ENCODE assay signal across 12 mouse cellular contexts in the genomic region with DNA sequence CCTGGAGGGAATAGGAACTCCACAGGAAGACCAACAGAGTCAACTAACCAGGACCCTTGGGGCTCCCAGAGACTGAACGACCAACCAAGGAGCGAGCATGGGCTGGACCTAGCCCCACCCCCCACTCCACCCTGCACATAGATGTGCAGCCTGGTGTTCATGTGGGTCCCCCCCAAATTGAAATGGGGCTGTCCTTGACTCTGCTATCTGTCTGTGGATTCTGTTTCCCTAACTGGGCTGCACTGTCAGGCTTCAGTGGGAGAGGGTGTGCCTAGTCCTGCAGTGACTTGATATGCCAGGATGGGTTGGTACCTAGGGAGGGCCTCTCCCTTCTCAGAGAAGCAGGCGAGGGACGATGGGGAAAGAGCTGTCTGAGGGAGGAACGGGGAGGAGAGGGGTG.
DNase-seq lines count a peak whose midpoint lies in the region; ATAC-seq and TF ChIP-seq lines count a peak whose summit lies in the region.
"Had no signal": no experiment of that assay in that cellular context is flagged by ENCODE, and none has a peak within 500 bp of the region (broad histone marks: within the 10 kb centered on the region; RNA-seq: fewer than 3 reads in every experiment).

No protein-coding gene starts in this region.

- peak overlapping the region; percentile 63 for H3K27ac ChIP-seq in gastrocnemius, adult 2 months
- H3K27ac ChIP-seq in lung, embryonic 16.5 days (ENCODE audit: low read length) = peak overlapping the region; percentile 80
- H3K27ac ChIP-seq in lung, postnatal 0 days (ENCODE audit: low read length) = no peak overlapping the region
- H3K27ac ChIP-seq in limb, embryonic 14.5 days (replicated peaks; ENCODE audit: low read depth, low read length) = 0 out of 2 replicates have a peak overlapping the region, but pooled peaks have one; percentile 1
- H3K27ac ChIP-seq: kidney, postnatal 0 days; midbrain, embryonic 15.5 days had no signal

- H3K9me3 ChIP-seq in lung, embryonic 16.5 days (ENCODE audit: control insufficient read depth, low read length) = no peaks in the 10 kb centered on the region
- H3K9me3 ChIP-seq in lung, postnatal 0 days (ENCODE audit: low read length) = no peaks in the 10 kb centered on the region
- H3K9me3 ChIP-seq in limb, embryonic 14.5 days (ENCODE audit: control insufficient read depth, low read length) = no peaks in the 10 kb centered on the region
- H3K9me3 ChIP-seq: midbrain, embryonic 15.5 days had no signal

- H3K9ac ChIP-seq in lung, embryonic 16.5 days (ENCODE audit: low read length) = no peak overlapping the region
- H3K9ac ChIP-seq in lung, postnatal 0 days (replicated peaks; ENCODE audit: low read depth) = no peak overlapping the region
- no peak overlapping the region for H3K9ac ChIP-seq in limb, embryonic 14.5 days (ENCODE audit: low read depth, low read length, severe bottlenecking)
- H3K9ac ChIP-seq: midbrain, embryonic 15.5 days had no signal

- no peaks in the 10 kb centered on the region for H3K36me3 ChIP-seq in lung, embryonic 16.5 days (ENCODE audit: control insufficient read depth, insufficient read depth, low read length)
- no peaks in the 10 kb centered on the region for H3K36me3 ChIP-seq in lung, postnatal 0 days (ENCODE audit: insufficient read depth, low read length)
- no peaks in the 10 kb centered on the region for H3K36me3 ChIP-seq in limb, embryonic 14.5 days (ENCODE audit: control insufficient read depth, insufficient read depth, low read length)
- H3K36me3 ChIP-seq: midbrain, embryonic 15.5 days had no signal

- 67% methylated on average over 5 of the region's 5 CpGs for WGBS in lung, embryonic 16.5 days
- 76% methylated on average over 5 of the region's 5 CpGs for WGBS in lung, postnatal 0 days
- 87% methylated on average over 5 of the region's 5 CpGs for WGBS in limb, embryonic 14.5 days

- H3K27me3 ChIP-seq in lung, embryonic 16.5 days (ENCODE audit: control insufficient read depth, insufficient read depth, low read depth, low read length) = no peaks in the 10 kb centered on the region
- H3K27me3 ChIP-seq in lung, postnatal 0 days (replicated peaks; ENCODE audit: insufficient read depth, low read length) = no peaks in the 10 kb centered on the region
- no peaks in the 10 kb centered on the region for H3K27me3 ChIP-seq in limb, embryonic 14.5 days (ENCODE audit: control insufficient read depth, insufficient read depth, low read length)
- H3K27me3 ChIP-seq: midbrain, embryonic 15.5 days had no signal

- peak overlapping the region; percentile 57 for H3K4me3 ChIP-seq in gastrocnemius, adult 2 months
- H3K4me3 ChIP-seq in lung, embryonic 16.5 days (ENCODE audit: low read length) = no peak overlapping the region
- H3K4me3 ChIP-seq in lung, postnatal 0 days (ENCODE audit: low read depth, low read length) = no peak overlapping the region
- no peak overlapping the region for H3K4me3 ChIP-seq in limb, embryonic 14.5 days (replicated peaks; ENCODE audit: low read length)
- H3K4me3 ChIP-seq: midbrain, embryonic 15.5 days had no signal

- 0 out of 2 replicates have a peak, but pooled peaks have one; percentile 13 for ATAC-seq in lung, embryonic 16.5 days (ENCODE audit: low read depth)
- ATAC-seq in lung, postnatal 0 days = no peak
- ATAC-seq in limb, embryonic 14.5 days (ENCODE audit: low FRiP score, low read depth) = no peak

- intact Hi-C loops in gastrocnemius, adult 2 months (cut with DNase I) = no loop called here
- intact Hi-C loops in gastrocnemius, postnatal 14 days (cut with DNase I; ENCODE audit: low total_unique reads) = no loop called here

- no peak for DNase-seq in gastrocnemius, adult 2 months
- no peak for DNase-seq in gastrocnemius, postnatal 14 days
- no peak for DNase-seq in lung, postnatal 0 days (ENCODE audit: low spot score)
- no peak for DNase-seq in limb, embryonic 14.5 days (ENCODE audit: low spot score)
- peak; percentile 27 to 60 for DNase-seq in spleen, postnatal 36 days (ENCODE audit: low spot score in 2 of 2)
- DNase-seq in left cerebral cortex, adult 8-10 months (ENCODE audit: low spot score in 2 of 2) = no peak
- DNase-seq in layer of hippocampus, postnatal 36 days = no peak
- DNase-seq: adrenal gland, postnatal 14 days; cerebellum, postnatal 25 days had no signal

- TF ChIP-seq CTCF in gastrocnemius, adult 2 months (IDR thresholded peaks at IDR 0.05) = no peak
- TF ChIP-seq CTCF in lung, postnatal 0 days (IDR thresholded peaks at IDR 0.05) = no peak

- peaks cover 18% of the 10 kb centered on the region for H3K4me1 ChIP-seq in lung, embryonic 16.5 days (replicated peaks; ENCODE audit: control insufficient read depth, insufficient read depth, low read length)
- H3K4me1 ChIP-seq in lung, postnatal 0 days (ENCODE audit: insufficient read depth, low read depth, low read length) = peaks cover 13% of the 10 kb centered on the region; the same call in 1 of the 2 replicates
- H3K4me1 ChIP-seq in limb, embryonic 14.5 days (ENCODE audit: control insufficient read depth, insufficient read depth, low read length) = peaks cover 53% of the 10 kb centered on the region

- H3K4me2 ChIP-seq in lung, embryonic 16.5 days (ENCODE audit: low read depth, low read length) = no peak overlapping the region; the same call in 1 of the 2 replicates
- no peak overlapping the region for H3K4me2 ChIP-seq in lung, postnatal 0 days (replicated peaks; ENCODE audit: low read depth, low read length)
- H3K4me2 ChIP-seq in limb, embryonic 14.5 days (replicated peaks; ENCODE audit: low read depth, low read length, severe bottlenecking) = no peak overlapping the region; the same call in 1 of the 2 replicates
- H3K4me2 ChIP-seq: midbrain, embryonic 15.5 days had no signal

- no peak for TF ChIP-seq POLR2A in limb, embryonic 14.5 days (IDR thresholded peaks at IDR 0.05; ENCODE audit: borderline replicate concordance, extremely low read depth, insufficient read depth, insufficient read length)

- no peak for TF ChIP-seq EP300 in lung, postnatal 0 days (IDR thresholded peaks at IDR 0.05)

Comparison
In these comparisons a context has a peak if more than half of its experiments do, and no peak if none do; other contexts are left out.
1. DNase-seq: peak in spleen, postnatal 36 days (2 of 2); none in gastrocnemius, adult 2 months (single experiment), gastrocnemius, postnatal 14 days (single experiment), lung, postnatal 0 days (single experiment), limb, embryonic 14.5 days (single experiment), left cerebral cortex, adult 8-10 months (0 of 2) and layer of hippocampus, postnatal 36 days (0 of 2).